16 mouse cellular contexts compared by ENCODE assay signal in the genomic region with DNA sequence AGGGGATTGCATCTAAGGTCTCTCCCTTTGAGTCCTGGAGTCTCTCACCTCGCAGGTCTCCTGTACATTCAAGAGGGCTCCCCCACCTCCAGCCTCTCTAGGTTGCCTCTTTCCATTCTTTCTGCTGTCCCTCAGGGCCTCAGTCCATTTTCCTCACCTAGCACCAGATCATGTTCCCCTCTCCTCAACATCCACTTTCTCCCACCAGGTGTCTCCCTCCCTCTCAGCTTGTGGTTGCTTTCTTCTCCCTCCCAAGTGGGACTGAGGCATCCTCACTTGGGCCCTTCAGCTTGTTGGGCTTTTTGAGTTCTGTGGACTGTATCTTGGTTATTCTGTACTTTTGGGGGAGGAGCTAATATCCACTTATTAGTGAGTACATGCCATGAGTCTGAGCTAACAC.
DNase-seq lines count a peak whose midpoint lies in the region; TF ChIP-seq lines count a peak whose summit lies in the region.
"Had no signal": no experiment of that assay in that cellular context is flagged by ENCODE, and none has a peak within 500 bp of the region (broad histone marks: within the 10 kb centered on the region; RNA-seq: fewer than 3 reads in every experiment).

No protein-coding gene starts in this region.

- no peak overlapping the region for H3K27ac ChIP-seq in layer of hippocampus, adult 2 months
- H3K27ac ChIP-seq: forebrain, embryonic 10.5 days; heart, embryonic 10.5 days; limb, embryonic 10.5 days; neural tube, embryonic 13.5 days had no signal

- peak; percentile 37 for TF ChIP-seq CTCF in layer of hippocampus, adult 2 months (conservative IDR thresholded peaks at IDR 0.05)

- no peak overlapping the region for H3K4me3 ChIP-seq in layer of hippocampus, adult 2 months
- H3K4me3 ChIP-seq: forebrain, embryonic 10.5 days; heart, embryonic 10.5 days; limb, embryonic 10.5 days; neural tube, embryonic 13.5 days had no signal

- DNase-seq in layer of hippocampus, adult 2 months (ENCODE audit: low spot score in 2 of 2): no peak
- DNase-seq in layer of hippocampus, postnatal 25 days (ENCODE audit: extremely low spot score in 1 of 2, low spot score in 1 of 2): no peak
- peak; percentile 29 for DNase-seq in 3T3-L1 (ENCODE audit: low read depth, low spot score)
- DNase-seq in CD4-positive helper T cell, adult 2 months (ENCODE audit: low read depth, low spot score): peak; percentile 11
- DNase-seq in lung, postnatal 10 days: peak; percentile 1
- DNase-seq in gastrocnemius, postnatal 4 days (ENCODE audit: low spot score in 2 of 2): no peak
- DNase-seq in layer of hippocampus, postnatal 10 days (ENCODE audit: low spot score in 2 of 2): no peak
- DNase-seq: adrenal gland, adult 2 months; cerebellum, postnatal 14 days; kidney, adult 11 months; midbrain, embryonic 14.5 days; right cerebral cortex, adult 18-20 months had no signal

Comparison
In these comparisons a context has a peak if more than half of its experiments do, and no peak if none do; other contexts are left out.
1. DNase-seq: peak in 3T3-L1 (single experiment), CD4-positive helper T cell, adult 2 months (single experiment) and lung, postnatal 10 days (single experiment); none in layer of hippocampus, adult 2 months (0 of 2), layer of hippocampus, postnatal 25 days (0 of 2), gastrocnemius, postnatal 4 days (0 of 2) and layer of hippocampus, postnatal 10 days (0 of 2).